Mouse (Mus musculus) neural tube, embryonic 12.5 days (tissue): ENCODE measurements at regions not wholly inside any gene's neighbourhood (a gene's known extent, or its start where the extent isn't known, plus 50 kb on each side); places are given as distances from the start of the nearest gene placed in this dataset.
A peak's percentile ranks its signal among the peaks of the same experiment; 100 is the strongest.

Experiments
- ATAC-seq: fragments of 200-750 bp; cut with Nextera tagmentation; 2 replicates; pipeline ENCODE4 v1.8.0; 2017; ENCODE audit warnings: low read depth, mild to moderate bottlenecking, moderate TSS enrichment, moderate library complexity; ENCODE audit not compliant: low FRiP score
- H3K27ac ChIP-seq: fragments of 300-500 bp; sonication (generic); 2 replicates; pipeline ENCODE4 v1.5.1; 2016
- H3K27me3 ChIP-seq: fragments of 300-500 bp; sonication (generic); replicated peaks from 2 replicates; pipeline ENCODE4 v1.6.1; 2016; ENCODE audit warnings: mild to moderate bottlenecking
- H3K36me3 ChIP-seq: fragments of 300-500 bp; sonication (generic); 2 replicates; pipeline ENCODE4 v1.6.1; 2016; ENCODE audit warnings: mild to moderate bottlenecking
- H3K4me1 ChIP-seq: fragments of 300-500 bp; sonication (generic); 2 replicates; pipeline ENCODE4 v1.6.1; 2016
- H3K4me2 ChIP-seq: fragments of 300-500 bp; sonication (generic); replicated peaks from 2 replicates; pipeline ENCODE4 v1.6.1; 2016; ENCODE audit warnings: mild to moderate bottlenecking
- H3K4me3 ChIP-seq: fragments of 300-500 bp; sonication (generic); 2 replicates; pipeline ENCODE4 v1.5.1; 2016
- H3K9ac ChIP-seq: fragments of 300-500 bp; sonication (generic); 2 replicates; pipeline ENCODE4 v1.6.1; 2016; ENCODE audit warnings: mild to moderate bottlenecking
- H3K9me3 ChIP-seq: fragments of 300-500 bp; sonication (generic); 2 replicates; pipeline ENCODE4 v1.6.1; 2016; ENCODE audit warnings: mild to moderate bottlenecking
- WGBS: fragments of 180-500 bp; shearing (Covaris S2); methylation state at CpG from one replicate; pipeline ENCODE4 v1.1.7; 2016; 5-methylcytosine and 5-hydroxymethylcytosine counted together

GRCm38 (mm10) chr4:22106883-22107282 is 175.8 kb downstream of the Faxc start:
- no peaks in the 10 kb centered on the region for H3K36me3 ChIP-seq
- no peak overlapping the region for H3K4me2 ChIP-seq
- H3K27me3 ChIP-seq = no peaks in the 10 kb centered on the region
- 87% methylated on average over 9 of the region's 9 CpGs for WGBS
- H3K27ac ChIP-seq = no peak overlapping the region
- no peaks in the 10 kb centered on the region for H3K4me1 ChIP-seq
- no peak overlapping the region for H3K4me3 ChIP-seq
- H3K9me3 ChIP-seq = no peaks in the 10 kb centered on the region
- no peak for ATAC-seq
- H3K9ac ChIP-seq = no peak overlapping the region

- Histone ChIP-seq H3K4me1 (no peaks in the 10 kb centered on the region), H3K4me2 (no peak overlapping the region), H3K4me3 (no peak overlapping the region), H3K36me3 (no peaks in the 10 kb centered on the region), H3K27ac (no peak overlapping the region), H3K9ac (no peak overlapping the region), H3K9me3 (no peaks in the 10 kb centered on the region), H3K27me3 (no peaks in the 10 kb centered on the region)
- 53% methylated on average over 6 of the region's 6 CpGs for WGBS
- ATAC-seq = no peak
Measured at GRCm38 (mm10) chr4:22109410-22109809, 178.3 kb downstream of the Faxc start.

- H3K9ac ChIP-seq = no peak overlapping the region
- H3K4me1 ChIP-seq = no peaks in the 10 kb centered on the region
- H3K4me3 ChIP-seq = no peak overlapping the region
- 69% methylated on average over 8 of the region's 8 CpGs for WGBS
- ATAC-seq = no peak
- H3K27ac ChIP-seq = no peak overlapping the region
- no peak overlapping the region for H3K4me2 ChIP-seq
- no peaks in the 10 kb centered on the region for H3K9me3 ChIP-seq
- no peaks in the 10 kb centered on the region for H3K36me3 ChIP-seq
- no peaks in the 10 kb centered on the region for H3K27me3 ChIP-seq
Measured at GRCm38 (mm10) chr4:22110400-22110799, 179.3 kb downstream of the Faxc start.

- Histone ChIP-seq H3K9me3 (no peaks in the 10 kb centered on the region), H3K27me3 (no peaks in the 10 kb centered on the region), H3K9ac (no peak overlapping the region), H3K4me2 (no peak overlapping the region), H3K4me1 (no peaks in the 10 kb centered on the region), H3K27ac (no peak overlapping the region), H3K36me3 (no peaks in the 10 kb centered on the region), H3K4me3 (no peak overlapping the region)
- no peak for ATAC-seq
- 65% methylated on average over 5 of the region's 5 CpGs for WGBS
Measured at GRCm38 (mm10) chr4:22112209-22112608, 181.1 kb downstream of the Faxc start.

- Histone ChIP-seq H3K9me3 (no peaks in the 10 kb centered on the region), H3K4me3 (no peak overlapping the region), H3K27ac (no peak overlapping the region), H3K27me3 (no peaks in the 10 kb centered on the region), H3K9ac (no peak overlapping the region), H3K4me1 (no peaks in the 10 kb centered on the region), H3K36me3 (no peaks in the 10 kb centered on the region), H3K4me2 (no peak overlapping the region)
- no peak for ATAC-seq
Measured at GRCm38 (mm10) chr4:22114451-22114850, 183.3 kb downstream of the Faxc start.

GRCm38 (mm10) chr4:22119877-22120276 is 188.7 kb downstream of the Faxc start:
- Histone ChIP-seq H3K27ac (no peak overlapping the region), H3K4me3 (no peak overlapping the region), H3K9me3 (no peaks in the 10 kb centered on the region), H3K27me3 (no peaks in the 10 kb centered on the region), H3K4me2 (no peak overlapping the region), H3K36me3 (no peaks in the 10 kb centered on the region), H3K9ac (no peak overlapping the region), H3K4me1 (no peaks in the 10 kb centered on the region)
- WGBS = 71% methylated on average over 3 of the region's 3 CpGs
- no peak for ATAC-seq

GRCm38 (mm10) chr4:22120953-22121352 is 189.8 kb downstream of the Faxc start:
- H3K27me3 ChIP-seq = no peaks in the 10 kb centered on the region
- H3K27ac ChIP-seq = no peak overlapping the region
- ATAC-seq = no peak
- WGBS = 68% methylated on average over 3 of the region's 3 CpGs
- H3K9ac ChIP-seq = no peak overlapping the region
- no peak overlapping the region for H3K4me3 ChIP-seq
- no peaks in the 10 kb centered on the region for H3K9me3 ChIP-seq
- no peak overlapping the region for H3K4me2 ChIP-seq
- H3K36me3 ChIP-seq = no peaks in the 10 kb centered on the region
- no peaks in the 10 kb centered on the region for H3K4me1 ChIP-seq

- no peaks in the 10 kb centered on the region for H3K27me3 ChIP-seq
- H3K9ac ChIP-seq = no peak overlapping the region
- H3K36me3 ChIP-seq = no peaks in the 10 kb centered on the region
- WGBS = 81% methylated on average over 2 of the region's 2 CpGs
- no peaks in the 10 kb centered on the region for H3K9me3 ChIP-seq
- no peak for ATAC-seq
- no peak overlapping the region for H3K4me3 ChIP-seq
- H3K27ac ChIP-seq = no peak overlapping the region
- no peaks in the 10 kb centered on the region for H3K4me1 ChIP-seq
- no peak overlapping the region for H3K4me2 ChIP-seq
Measured at GRCm38 (mm10) chr4:22121397-22121796, 190.3 kb downstream of the Faxc start.

- 90% methylated on average over 6 of the region's 6 CpGs for WGBS
Measured at GRCm38 (mm10) chr4:22124836-22125235, 193.7 kb downstream of the Faxc start.

GRCm38 (mm10) chr4:22130511-22130910 is 199.4 kb downstream of the Faxc start:
- no peak overlapping the region for H3K9ac ChIP-seq
- no peak overlapping the region for H3K27ac ChIP-seq
- peaks cover 3% of the 10 kb centered on the region; the same call in 1 of the 2 replicates for H3K4me1 ChIP-seq
- WGBS = 83% methylated on average over 8 of the region's 8 CpGs
- ATAC-seq = no peak
- H3K9me3 ChIP-seq = no peaks in the 10 kb centered on the region
- H3K36me3 ChIP-seq = no peaks in the 10 kb centered on the region
- no peak overlapping the region for H3K4me2 ChIP-seq
- H3K27me3 ChIP-seq = no peaks in the 10 kb centered on the region
- no peak overlapping the region for H3K4me3 ChIP-seq

More at GRCm38 (mm10) chr4:22124836-22125235, 193.7 kb downstream of the Faxc start:
- H3K9ac ChIP-seq = no peak overlapping the region
- no peak overlapping the region for H3K4me2 ChIP-seq
- no peaks in the 10 kb centered on the region for H3K9me3 ChIP-seq
- H3K36me3 ChIP-seq = no peaks in the 10 kb centered on the region
- H3K27ac ChIP-seq = no peak overlapping the region
- no peak overlapping the region for H3K4me3 ChIP-seq
- no peaks in the 10 kb centered on the region for H3K27me3 ChIP-seq
- H3K4me1 ChIP-seq = no peaks in the 10 kb centered on the region
- ATAC-seq = no peak

- no peak overlapping the region for H3K27ac ChIP-seq
- no peak overlapping the region for H3K9ac ChIP-seq
- H3K4me3 ChIP-seq = no peak overlapping the region
- no peaks in the 10 kb centered on the region for H3K27me3 ChIP-seq
- no peaks in the 10 kb centered on the region for H3K36me3 ChIP-seq
- WGBS = 67% methylated on average over 13 of the region's 13 CpGs
- H3K4me2 ChIP-seq = no peak overlapping the region
- peak; percentile 76 for ATAC-seq
- no peaks in the 10 kb centered on the region for H3K9me3 ChIP-seq
- H3K4me1 ChIP-seq = peaks cover 3% of the 10 kb centered on the region; the same call in 1 of the 2 replicates
Measured at GRCm38 (mm10) chr4:22131751-22132736, 200.9 kb downstream of the Faxc start.

- Histone ChIP-seq H3K9ac (no peak overlapping the region), H3K4me2 (no peak overlapping the region), H3K4me1 (peaks cover 3% of the 10 kb centered on the region; the same call in 1 of the 2 replicates), H3K9me3 (no peaks in the 10 kb centered on the region), H3K27me3 (no peaks in the 10 kb centered on the region), H3K36me3 (no peaks in the 10 kb centered on the region), H3K4me3 (no peak overlapping the region), H3K27ac (no peak overlapping the region)
- WGBS = 51% methylated on average over 14 of the region's 14 CpGs
- no peak for ATAC-seq
Measured at GRCm38 (mm10) chr4:22133547-22134495, 202.7 kb downstream of the Faxc start.
